Mouse (Mus musculus) stomach, postnatal 0 days (tissue): ENCODE results near the gene Zbtb20. TPM values are rescaled to one million over a fixed set of nuclear protein-coding genes. Genes with fewer than 3 reads are reported as not detected.
A peak's percentile ranks its signal among the peaks of the same experiment; 100 is the strongest.

Experiments used
- ATAC-seq: fragments of 200-750 bp; cut with Nextera tagmentation; 2 replicates; pipeline ENCODE4 v1.8.0; 2017; ENCODE audit not compliant: low FRiP score, low TSS enrichment
- DNase-seq: peaks from one replicate; pipeline ENCODE4 v3.0.0-alpha.2; 2016; ENCODE audit warnings: low spot score
- H3K27ac ChIP-seq: fragments of 300-500 bp; sonication (generic); replicated peaks from 2 replicates; pipeline ENCODE4 v1.5.1; 2014; ENCODE audit warnings: mild to moderate bottlenecking, control low read depth
- H3K27me3 ChIP-seq: fragments of 300-500 bp; sonication (generic); 2 replicates; pipeline ENCODE4 v1.6.1; 2014; ENCODE audit warnings: low read length; ENCODE audit not compliant: control insufficient read depth, insufficient read depth
- H3K36me3 ChIP-seq: fragments of 300-500 bp; sonication (generic); 2 replicates; pipeline ENCODE4 v1.6.1; 2014; ENCODE audit warnings: low read length, mixed read lengths; ENCODE audit not compliant: control insufficient read depth, insufficient read depth
- H3K4me1 ChIP-seq: fragments of 300-500 bp; sonication (generic); replicated peaks from 2 replicates; pipeline ENCODE4 v1.6.1; 2014; ENCODE audit warnings: antibody characterized with exemption; ENCODE audit not compliant: control insufficient read depth, insufficient read depth
- H3K4me2 ChIP-seq: fragments of 300-500 bp; sonication (generic); replicated peaks from 2 replicates; pipeline ENCODE4 v1.6.1; 2014; ENCODE audit warnings: low read depth, mild to moderate bottlenecking, control low read depth, moderate library complexity
- H3K4me3 ChIP-seq: fragments of 300-500 bp; sonication (generic); 2 replicates; pipeline ENCODE4 v1.5.1; 2014; ENCODE audit warnings: low read depth, low read length, control low read depth
- H3K9ac ChIP-seq: fragments of 300-500 bp; sonication (generic); 2 replicates; pipeline ENCODE4 v1.6.1; 2014; ENCODE audit warnings: mild to moderate bottlenecking, low read length, control low read depth, mixed read lengths
- H3K9me3 ChIP-seq: fragments of 300-500 bp; sonication (generic); 2 replicates; pipeline ENCODE4 v1.6.1; 2016; ENCODE audit warnings: low read length; ENCODE audit not compliant: control insufficient read depth
- CTCF ChIP-seq: IDR thresholded peaks from 2 replicates; pipeline ENCODE4 v1.5.1; 2016; ENCODE audit warnings: antibody characterized with exemption, low read depth, mild to moderate bottlenecking, moderate library complexity
- EP300 ChIP-seq: optimal IDR thresholded peaks from 2 replicates; pipeline ENCODE3; 2016; ENCODE audit warnings: antibody characterized with exemption
- WGBS: fragments of 180-500 bp; shearing (Covaris S2); extraction: QIAGEN DNeasy Blood & Tissue Kit; methylation state at CpG from one replicate; pipeline ENCODE4 v1.1.7; 2014; 5-methylcytosine and 5-hydroxymethylcytosine counted together
- polyA plus RNA-seq: library from polyadenylated mRNA; unstranded; fragments of >200 nt; fragmentation: Nextera tagmentation; extraction: Ambion mirVana; gene quantifications from 2 replicates; pipeline ENCODE4 v1.2.1, GENCODE M21; 2015

The Zbtb20 gene
- polyA plus RNA-seq, 1 experiment from 2014 or later, result 15.7 TPM

- Histone ChIP-seq H3K27me3 (no peaks in the 10 kb centered on the region), H3K27ac (no peak overlapping the region), H3K9ac (no peak overlapping the region), H3K4me3 (no peak overlapping the region), H3K36me3 (no peaks in the 10 kb centered on the region), H3K4me1 (no peaks in the 10 kb centered on the region), H3K9me3 (no peaks in the 10 kb centered on the region), H3K4me2 (no peak overlapping the region)
- DNase-seq, result no peak
- TF ChIP-seq EP300 (no peak), CTCF (no peak)
- ATAC-seq, result no peak
- WGBS, result 84% methylated on average over 5 of the region's 5 CpGs
Measured at GRCm38 (mm10) chr16:43431514-43432371, 556.1 kb downstream of the Zbtb20 start.

- H3K9ac ChIP-seq, result no peak overlapping the region
- no peak for TF ChIP-seq EP300
- TF ChIP-seq CTCF, result peak; percentile 70
- no peaks in the 10 kb centered on the region for H3K9me3 ChIP-seq
- ATAC-seq, result no peak
- no peak overlapping the region for H3K27ac ChIP-seq
- DNase-seq, result peak; percentile 18
- H3K36me3 ChIP-seq, result no peaks in the 10 kb centered on the region
- no peaks in the 10 kb centered on the region for H3K27me3 ChIP-seq
- WGBS, result 52% methylated on average over 3 of the region's 3 CpGs
- H3K4me1 ChIP-seq, result no peaks in the 10 kb centered on the region
- no peak overlapping the region for H3K4me2 ChIP-seq
- no peak overlapping the region for H3K4me3 ChIP-seq
Measured at GRCm38 (mm10) chr16:43434941-43435340, 559.3 kb downstream of the Zbtb20 start.

DNA sequence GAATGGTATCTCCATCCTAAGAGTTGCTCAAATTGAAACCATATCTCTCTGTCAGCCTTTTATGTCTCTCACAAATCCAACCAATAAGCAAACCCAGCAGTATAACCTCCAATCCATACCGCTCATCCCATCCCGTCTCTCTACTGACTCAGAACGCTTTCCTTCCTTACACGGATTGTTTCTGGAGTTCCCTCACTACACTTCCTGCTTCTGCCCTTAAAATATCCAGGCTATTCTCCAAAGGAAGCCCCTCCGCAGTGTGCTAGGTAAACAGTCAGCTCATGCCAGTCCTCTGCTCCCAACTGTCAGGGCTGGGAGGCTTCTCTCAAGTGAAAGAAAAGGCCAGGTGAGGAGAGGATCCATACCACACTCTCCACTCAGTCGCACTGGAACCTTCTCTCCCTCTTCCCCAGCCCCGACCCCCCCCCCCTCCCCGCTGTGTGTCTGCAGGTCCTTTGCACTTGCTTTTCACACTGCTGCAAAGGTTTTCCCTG, 563.2 kb downstream of the Zbtb20 start:
- Histone ChIP-seq H3K9ac (no peak overlapping the region), H3K4me3 (no peak overlapping the region), H3K9me3 (no peaks in the 10 kb centered on the region), H3K36me3 (no peaks in the 10 kb centered on the region), H3K27ac (no peak overlapping the region), H3K27me3 (no peaks in the 10 kb centered on the region), H3K4me2 (no peak overlapping the region), H3K4me1 (no peaks in the 10 kb centered on the region)
- no peak for ATAC-seq
- WGBS, result 69% methylated on average over 7 of the region's 8 CpGs
- no peak for DNase-seq
- TF ChIP-seq CTCF (no peak), EP300 (no peak)

DNA sequence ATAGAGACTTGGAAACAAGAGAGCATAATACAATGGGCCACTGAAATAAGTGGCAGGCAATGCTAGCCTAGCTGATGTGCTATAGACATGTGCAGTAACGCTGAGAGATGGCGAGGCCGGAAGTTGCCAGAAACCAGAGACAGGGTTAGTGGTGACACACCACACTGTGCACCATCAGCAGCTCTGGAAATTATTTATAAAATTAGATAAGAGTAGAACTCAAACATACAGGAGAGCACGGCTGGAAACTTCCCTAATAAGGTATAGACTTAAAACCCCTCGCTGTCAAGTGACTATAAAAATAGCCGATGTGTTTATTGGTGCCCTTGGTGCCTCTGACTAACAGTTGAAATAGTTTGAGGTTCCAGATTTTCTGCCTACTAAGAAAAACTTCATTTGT, 565.7 kb downstream of the Zbtb20 start:
- ATAC-seq (no peak), DNase-seq (no peak)
- WGBS, result 66% methylated on average over 6 of the region's 6 CpGs
- no peak for TF ChIP-seq CTCF
- TF ChIP-seq EP300, result no peak
- H3K4me1 ChIP-seq, result no peaks in the 10 kb centered on the region
- H3K27me3 ChIP-seq, result no peaks in the 10 kb centered on the region
- no peaks in the 10 kb centered on the region for H3K36me3 ChIP-seq
- H3K27ac ChIP-seq, result no peak overlapping the region
- no peaks in the 10 kb centered on the region for H3K9me3 ChIP-seq
- no peak overlapping the region for H3K4me3 ChIP-seq
- no peak overlapping the region for H3K9ac ChIP-seq
- H3K4me2 ChIP-seq, result no peak overlapping the region

GRCm38 (mm10) chr16:43443034-43443433, 567.4 kb downstream of the Zbtb20 start:
- no peak overlapping the region for H3K4me3 ChIP-seq
- ATAC-seq, result no peak

More at GRCm38 (mm10) chr16:43443034-43443433, 567.4 kb downstream of the Zbtb20 start:
- Histone ChIP-seq H3K9ac (no peak overlapping the region), H3K4me1 (no peaks in the 10 kb centered on the region), H3K27me3 (no peaks in the 10 kb centered on the region), H3K36me3 (no peaks in the 10 kb centered on the region), H3K27ac (no peak overlapping the region), H3K4me2 (no peak overlapping the region), H3K9me3 (no peaks in the 10 kb centered on the region)
- no peak for DNase-seq
- TF ChIP-seq CTCF (no peak), EP300 (no peak)
- 92% methylated on average over 2 of the region's 2 CpGs for WGBS
